Mouse (Mus musculus) stomach, embryonic 16.5 days (tissue): ENCODE measurements around the gene Itga2b. TPM values are rescaled to one million over a fixed set of nuclear protein-coding genes. Genes with fewer than 3 reads are reported as not detected.
"Not testable (repeated sequence)": the region's sequence is repeated elsewhere in the genome, so short reads cannot be mapped to it uniquely, and the experiment has no call there.

Source experiments
- ATAC-seq: fragments of 200-750 bp; cut with Nextera tagmentation; 2 replicates; pipeline ENCODE4 v1.8.0; 2017; ENCODE audit warnings: moderate number of reproducible peaks, moderate TSS enrichment; ENCODE audit not compliant: insufficient read depth, low FRiP score
- H3K27ac ChIP-seq: fragments of 300-500 bp; sonication (generic); 2 replicates; pipeline ENCODE4 v1.5.1; 2014; ENCODE audit warnings: low read length
- H3K27me3 ChIP-seq: fragments of 300-500 bp; sonication (generic); 2 replicates; pipeline ENCODE4 v1.6.1; 2014; ENCODE audit warnings: low read length, control low read depth, mixed read lengths; ENCODE audit not compliant: control insufficient read depth, insufficient read depth
- H3K36me3 ChIP-seq: fragments of 300-500 bp; sonication (generic); 2 replicates; pipeline ENCODE4 v1.6.1; 2014; ENCODE audit warnings: low read length; ENCODE audit not compliant: control insufficient read depth, insufficient read depth
- H3K4me1 ChIP-seq: fragments of 300-500 bp; sonication (generic); 2 replicates; pipeline ENCODE4 v1.6.1; 2014; ENCODE audit warnings: low read length, control low read depth, mixed read lengths; ENCODE audit not compliant: control insufficient read depth, insufficient read depth
- H3K4me2 ChIP-seq: fragments of 300-500 bp; sonication (generic); 2 replicates; pipeline ENCODE4 v1.6.1; 2014; ENCODE audit warnings: low read depth, low read length, mixed read lengths
- H3K4me3 ChIP-seq: fragments of 300-500 bp; sonication (generic); replicated peaks from 2 replicates; pipeline ENCODE4 v1.5.1; 2014; ENCODE audit warnings: mild to moderate bottlenecking, low read length
- H3K9ac ChIP-seq: fragments of 300-500 bp; sonication (generic); 2 replicates; pipeline ENCODE4 v1.6.1; 2014; ENCODE audit warnings: low read length
- H3K9me3 ChIP-seq: fragments of 300-500 bp; sonication (generic); replicated peaks from 2 replicates; pipeline ENCODE4 v1.6.1; 2016; ENCODE audit warnings: low read length, control low read depth; ENCODE audit not compliant: control insufficient read depth
- WGBS: fragments of 180-500 bp; shearing (Covaris S2); extraction: QIAGEN DNeasy Blood & Tissue Kit; methylation state at CpG from one replicate; pipeline ENCODE4 v1.1.7; 2014; 5-methylcytosine and 5-hydroxymethylcytosine counted together
- polyA plus RNA-seq: library from polyadenylated mRNA; unstranded; fragments of >200 nt; fragmentation: Nextera tagmentation; extraction: Ambion mirVana; gene quantifications from 2 replicates; pipeline ENCODE4 v1.2.1, GENCODE M21; 2015

Gene Itga2b
- polyA plus RNA-seq, 1 experiment from 2014 or later = 8.6 TPM

DNA sequence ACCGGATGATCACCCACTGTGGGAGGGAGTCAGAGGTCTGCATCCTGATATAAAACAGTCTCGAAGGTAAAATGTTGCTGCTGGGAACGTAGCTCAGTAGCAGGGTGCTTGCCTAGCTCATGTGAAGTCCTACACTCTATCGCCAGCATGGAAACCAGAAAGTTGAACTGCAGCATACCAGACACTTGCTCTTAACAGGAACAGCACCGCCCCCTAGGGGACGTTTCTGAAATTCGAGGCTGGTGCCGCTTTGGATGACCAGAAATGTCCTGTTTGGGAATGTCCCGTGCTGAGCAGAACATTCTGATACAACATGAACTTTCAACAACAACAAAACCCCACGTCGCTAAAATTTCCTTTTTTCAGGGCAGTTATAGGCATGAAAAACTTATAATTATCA is 58.2 kb downstream of the Itga2b start:
- Histone ChIP-seq H3K4me3 (no peak overlapping the region), H3K4me1 (peaks cover 12% of the 10 kb centered on the region; the same call in 1 of the 2 replicates), H3K4me2 (no peak overlapping the region), H3K27ac (no peak overlapping the region), H3K9ac (0 out of 2 replicates have a peak overlapping the region, but pooled peaks have one; percentile 23), H3K36me3 (no peaks in the 10 kb centered on the region), H3K27me3 (no peaks in the 10 kb centered on the region), H3K9me3 (no peaks in the 10 kb centered on the region)
- 8% methylated on average over 11 of the region's 11 CpGs for WGBS
- ATAC-seq = 0 out of 2 replicates have a peak, but pooled peaks have one; percentile 11

DNA sequence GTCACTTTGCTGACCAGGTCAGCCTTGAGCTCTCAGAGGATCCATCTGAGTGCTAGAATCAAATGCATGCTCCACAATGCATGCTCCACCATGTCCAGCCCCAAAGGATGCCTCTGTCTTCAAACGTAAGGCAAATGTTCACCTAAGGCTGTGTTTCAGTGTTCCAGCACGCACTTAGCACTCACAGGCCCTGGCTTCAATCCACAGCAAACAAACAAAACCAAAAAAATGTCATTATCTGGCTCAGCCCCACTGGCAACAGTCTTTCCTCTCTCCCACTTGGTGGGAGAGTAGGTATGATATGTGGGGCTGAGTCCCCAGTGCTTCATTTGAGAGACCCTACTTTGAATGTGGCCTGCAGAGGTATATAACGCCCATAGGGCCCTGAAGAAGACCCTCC is 58.9 kb downstream of the Itga2b start:
- Histone ChIP-seq H3K27me3 (no peaks in the 10 kb centered on the region), H3K9ac (peak overlapping the region; percentile 43; the same call in 1 of the 2 replicates), H3K4me2 (no peak overlapping the region), H3K36me3 (no peaks in the 10 kb centered on the region), H3K9me3 (no peaks in the 10 kb centered on the region), H3K4me1 (peaks cover 18% of the 10 kb centered on the region), H3K4me3 (no peak overlapping the region), H3K27ac (no peak overlapping the region)
- ATAC-seq = no peak
- WGBS = 71% methylated on average over 3 of the region's 3 CpGs

DNA sequence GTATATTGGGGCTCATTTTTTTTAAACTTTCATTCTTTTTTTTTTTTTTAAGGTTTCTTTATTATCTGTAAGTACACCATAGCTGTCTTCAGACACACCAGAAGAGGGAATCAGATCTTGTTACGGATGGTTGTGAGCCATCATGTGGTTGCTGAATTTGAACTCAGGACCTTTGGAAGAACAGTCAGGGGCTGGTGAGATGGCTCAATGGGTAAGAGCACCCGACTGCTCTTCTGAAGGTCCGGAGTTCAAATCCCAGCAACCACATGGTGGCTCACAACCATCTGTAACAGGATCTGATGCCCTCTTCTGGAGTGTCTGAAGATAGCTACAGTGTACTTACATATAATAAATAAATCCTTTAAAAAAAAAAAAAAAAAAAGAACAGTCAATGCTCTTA is 59.6 kb downstream of the Itga2b start:
- WGBS = 97% methylated on average over 3 of the region's 3 CpGs
- H3K4me3 ChIP-seq, H3K4me2 ChIP-seq, H3K27me3 ChIP-seq, H3K36me3 ChIP-seq, H3K9me3 ChIP-seq, H3K9ac ChIP-seq, ATAC-seq, H3K27ac ChIP-seq: not testable (repeated sequence)
- H3K4me1 ChIP-seq = peaks cover 24% of the 10 kb centered on the region

DNA sequence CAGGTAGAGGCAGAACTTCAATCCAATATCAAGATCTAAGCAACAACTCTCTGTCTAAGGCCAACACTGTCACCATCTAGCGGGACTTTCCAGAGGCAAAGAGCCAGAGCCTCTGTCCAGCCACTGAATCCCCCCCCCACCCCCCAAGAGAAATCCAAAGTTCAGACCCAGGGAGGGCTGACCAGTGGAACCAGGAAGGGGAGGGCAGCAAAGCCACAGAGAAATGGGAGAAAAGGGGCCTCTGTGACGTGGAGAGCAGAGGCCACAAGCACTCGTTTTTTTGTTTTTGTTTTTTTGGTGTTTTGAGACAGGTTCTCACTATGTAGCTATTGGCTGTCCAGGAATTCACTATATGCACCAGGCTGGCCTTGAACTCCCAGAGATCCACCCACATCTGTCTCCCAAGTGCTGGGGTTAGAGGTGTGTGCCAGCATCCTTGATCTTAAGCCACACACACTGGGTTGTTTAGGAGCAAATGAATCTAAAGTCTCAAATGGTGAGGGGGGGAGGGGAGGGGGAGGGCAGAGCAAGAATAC is 60.1 kb downstream of the Itga2b start:
- Histone ChIP-seq H3K36me3 (no peaks in the 10 kb centered on the region), H3K4me2 (no peak overlapping the region), H3K27ac (no peak overlapping the region; the same call in 1 of the 2 replicates), H3K4me1 (peaks cover 29% of the 10 kb centered on the region), H3K4me3 (no peak overlapping the region), H3K9me3 (no peaks in the 10 kb centered on the region), H3K9ac (0 out of 2 replicates have a peak overlapping the region, but pooled peaks have one; percentile 28), H3K27me3 (no peaks in the 10 kb centered on the region)
- ATAC-seq = no peak
- WGBS = 76% methylated on average over 3 of the region's 3 CpGs

DNA sequence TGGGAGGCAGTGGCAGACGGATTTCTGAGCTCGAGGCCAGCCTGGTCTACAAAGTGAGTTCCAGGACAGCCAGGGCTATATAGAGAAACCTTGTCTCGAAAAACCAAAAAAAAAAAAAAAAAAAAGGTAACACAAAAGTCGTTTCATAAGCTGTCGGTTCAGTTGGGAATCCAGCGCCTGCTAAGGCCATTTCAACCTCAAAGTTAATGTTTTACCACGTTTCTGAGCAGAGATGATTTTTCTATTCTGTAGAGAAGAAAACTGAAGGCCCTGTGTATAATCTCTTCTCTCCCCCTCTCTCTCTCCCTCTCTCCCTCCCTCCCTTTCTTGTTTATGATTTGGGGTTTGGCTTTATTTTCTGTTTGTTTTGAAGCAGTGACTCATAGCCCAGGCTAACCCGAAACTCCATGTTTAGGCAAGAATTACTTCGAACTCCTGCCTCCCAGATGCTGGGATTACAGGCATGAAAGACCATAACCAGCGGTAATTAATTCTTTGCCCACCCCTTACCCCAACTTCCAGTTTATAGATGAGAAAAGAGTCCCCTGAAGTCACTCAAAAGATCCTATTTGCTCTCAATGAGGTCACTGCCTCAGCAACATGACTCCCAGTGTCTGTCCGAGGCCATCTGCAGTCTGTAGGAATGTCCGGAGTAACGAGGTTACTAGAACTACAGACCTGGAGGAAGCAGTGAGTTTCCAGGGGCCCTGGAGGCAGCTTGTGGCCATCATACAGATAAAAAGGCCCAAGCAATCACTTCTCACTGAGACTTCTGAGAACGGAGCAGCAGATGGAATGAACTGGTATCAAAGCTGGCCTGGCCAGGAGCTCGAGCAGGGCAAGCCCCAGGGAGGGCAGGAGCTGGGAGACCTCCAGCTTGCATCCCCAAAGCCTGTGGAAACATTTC is 60.8 kb downstream of the Itga2b start:
- no peak for ATAC-seq
- H3K36me3 ChIP-seq = no peaks in the 10 kb centered on the region
- no peaks in the 10 kb centered on the region for H3K27me3 ChIP-seq
- H3K9ac ChIP-seq = peak overlapping the region; percentile 57
- H3K4me2 ChIP-seq = peak overlapping the region; percentile 86
- peak overlapping the region; percentile 93 for H3K4me3 ChIP-seq
- WGBS = 33% methylated on average over 15 of the region's 15 CpGs
- H3K27ac ChIP-seq = peak overlapping the region; percentile 90
- peaks cover 29% of the 10 kb centered on the region for H3K4me1 ChIP-seq
- no peaks in the 10 kb centered on the region for H3K9me3 ChIP-seq

DNA sequence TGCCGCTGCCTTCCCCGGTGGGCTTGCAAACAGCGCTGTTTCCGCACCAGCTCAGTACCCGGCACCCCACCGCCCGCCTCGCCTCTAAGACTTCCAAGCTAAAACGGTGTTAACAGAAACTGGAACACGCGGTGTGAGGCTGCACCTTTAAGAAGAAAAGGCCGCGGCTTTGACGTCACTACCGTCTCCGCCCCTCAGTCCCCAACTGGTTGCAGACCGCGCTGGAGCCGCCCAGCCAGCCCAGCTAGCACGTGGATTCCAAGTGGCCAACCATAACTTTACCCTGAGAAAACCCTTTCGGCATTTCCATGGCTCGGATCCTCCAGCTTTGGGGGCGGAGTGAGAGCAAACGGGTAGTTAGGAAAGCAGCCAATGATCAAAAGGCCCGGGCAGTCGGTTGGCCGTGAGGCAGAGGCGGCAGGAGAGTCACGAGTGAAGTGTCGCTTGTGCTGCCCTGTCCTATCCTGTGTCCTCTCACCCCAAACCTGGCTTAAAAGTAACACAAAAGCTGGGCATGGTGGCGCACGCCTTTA is 61.5 kb downstream of the Itga2b start:
- Histone ChIP-seq H3K4me1 (peaks cover 29% of the 10 kb centered on the region), H3K4me2 (peak overlapping the region; percentile 86), H3K9ac (peak overlapping the region; percentile 90), H3K27ac (peak overlapping the region; percentile 90), H3K36me3 (peaks cover 4% of the 10 kb centered on the region; the same call in 1 of the 2 replicates), H3K27me3 (no peaks in the 10 kb centered on the region), H3K4me3 (peak overlapping the region; percentile 93), H3K9me3 (no peaks in the 10 kb centered on the region)
- WGBS = under 1% methylated on average over 32 of the region's 32 CpGs
- ATAC-seq = peak; percentile 95

DNA sequence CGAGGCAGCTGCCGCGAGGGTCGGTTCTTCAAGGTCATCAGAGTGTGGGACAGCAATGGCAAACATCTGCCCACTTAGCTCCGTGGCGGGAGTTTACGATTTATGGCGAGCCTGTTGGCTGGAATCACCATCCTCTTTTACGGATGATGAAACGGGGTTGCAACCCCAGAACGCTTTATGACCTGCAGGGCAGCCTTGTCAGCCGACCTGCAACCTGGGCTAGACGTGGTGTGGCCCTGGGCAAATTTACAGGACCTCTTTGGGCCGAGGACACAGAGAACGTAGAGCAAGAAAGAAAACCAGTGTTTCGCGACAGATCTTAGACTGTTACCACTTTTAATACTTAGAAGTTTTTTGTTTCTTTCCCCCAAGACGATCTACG is 62.1 kb downstream of the Itga2b start, which contains the start of gene Slc25a39:
Gene Slc25a39, minus strand, starts transcription at position 113 of the 382 bp plus-strand sequence.
- H3K4me3 ChIP-seq = peak within 1 kb of the TSS; percentile 93
- no peaks in the 10 kb centered on the region for H3K9me3 ChIP-seq
- H3K4me1 ChIP-seq = peaks cover 29% of the 10 kb centered on the region
- H3K4me2 ChIP-seq = peak within 1 kb of the TSS; percentile 86
- peak within 1 kb of the TSS; percentile 90 for H3K27ac ChIP-seq
- H3K9ac ChIP-seq = peak within 1 kb of the TSS; percentile 90
- no peaks in the 10 kb centered on the region for H3K27me3 ChIP-seq
- ATAC-seq = no peak
- under 1% methylated on average over 19 of the region's 19 CpGs for WGBS
- peaks cover 10% of the 10 kb centered on the region for H3K36me3 ChIP-seq

DNA sequence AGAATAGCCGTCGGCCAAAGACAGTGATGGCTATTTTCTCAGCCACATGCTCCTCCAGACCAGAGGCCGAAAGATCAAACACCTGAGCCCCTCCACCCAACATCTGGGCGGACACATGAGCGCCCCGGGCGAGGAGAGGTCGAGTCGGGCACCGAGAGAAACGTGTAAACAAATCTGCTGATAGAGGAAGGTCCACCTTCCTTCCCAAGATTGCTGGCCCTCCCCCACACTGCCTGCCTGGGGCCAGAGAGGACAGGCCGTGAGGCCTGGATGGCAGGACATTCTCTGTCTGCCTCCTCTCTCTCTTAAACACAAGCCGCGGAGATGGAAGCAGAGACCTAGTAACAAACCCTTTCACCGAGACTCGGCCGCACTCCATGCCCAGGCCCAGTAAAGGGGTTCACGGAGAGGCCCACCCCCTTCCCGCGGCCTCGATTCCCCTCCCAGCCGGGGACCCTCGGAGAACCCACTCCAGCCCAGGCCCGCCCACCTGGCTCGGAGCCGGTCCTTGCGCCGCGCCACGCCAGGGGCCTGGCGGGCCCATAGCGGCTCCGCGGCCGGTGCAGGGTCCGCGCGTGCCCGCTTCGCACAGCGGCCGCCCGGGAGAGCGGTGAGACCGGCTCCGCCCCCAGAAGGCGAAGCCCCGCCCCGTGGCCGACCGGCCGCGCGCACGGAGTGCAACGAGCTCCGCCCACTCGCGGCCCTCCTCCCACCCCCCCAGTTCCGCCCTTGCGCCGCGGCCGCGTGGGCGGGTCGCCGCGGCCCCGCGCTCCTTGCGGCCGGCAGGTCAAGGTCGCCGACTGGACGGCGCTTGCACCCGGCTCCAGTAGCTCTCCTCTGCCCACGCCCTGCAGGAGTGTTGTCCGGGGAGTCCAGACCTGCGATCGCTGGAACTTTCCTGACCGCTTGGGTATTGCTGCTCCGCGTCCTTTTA is 62.8 kb downstream of the Itga2b start:
- Histone ChIP-seq H3K4me2 (peak overlapping the region; percentile 86), H3K4me1 (peaks cover 29% of the 10 kb centered on the region), H3K27me3 (no peaks in the 10 kb centered on the region), H3K27ac (peak overlapping the region; percentile 90), H3K9me3 (no peaks in the 10 kb centered on the region), H3K9ac (peak overlapping the region; percentile 90), H3K36me3 (peaks cover 14% of the 10 kb centered on the region), H3K4me3 (peak overlapping the region; percentile 93)
- under 1% methylated on average over 85 of the region's 85 CpGs for WGBS
- peak; percentile 76 for ATAC-seq
